Mouse (Mus musculus) liver, embryonic 11.5 days (tissue): ENCODE measurements around the gene Rpn1. TPM values are rescaled to one million over a fixed set of nuclear protein-coding genes. Genes with fewer than 3 reads are reported as not detected.

Experiments
- ATAC-seq: fragments of 200-750 bp; cut with Nextera tagmentation; replicated peaks from 2 replicates; pipeline ENCODE4 v1.8.0; 2017; ENCODE audit warnings: moderate number of reproducible peaks, mild to moderate bottlenecking, moderate TSS enrichment, moderate library complexity; ENCODE audit not compliant: low FRiP score
- DNase-seq: peaks from one replicate; pipeline ENCODE4 v3.0.0-alpha.2; 2017; ENCODE audit warnings: low spot score
- H3K27ac ChIP-seq: fragments of 300-500 bp; sonication (generic); 2 replicates; pipeline ENCODE4 v1.5.1; 2014; ENCODE audit warnings: mild to moderate bottlenecking, low read depth, low read length, control low read depth
- H3K27me3 ChIP-seq: fragments of 300-500 bp; sonication (generic); replicated peaks from 2 replicates; pipeline ENCODE4 v1.6.1; 2014; ENCODE audit warnings: low read length, mixed read lengths; ENCODE audit not compliant: control insufficient read depth, insufficient read depth
- H3K36me3 ChIP-seq: fragments of 300-500 bp; sonication (generic); 2 replicates; pipeline ENCODE4 v1.6.1; 2014; ENCODE audit warnings: mild to moderate bottlenecking, low read length, moderate library complexity, mixed read lengths; ENCODE audit not compliant: control insufficient read depth, insufficient read depth
- H3K4me1 ChIP-seq: fragments of 300-500 bp; sonication (generic); replicated peaks from 2 replicates; pipeline ENCODE4 v1.6.1; 2014; ENCODE audit warnings: low read length, mixed read lengths; ENCODE audit not compliant: control insufficient read depth, insufficient read depth
- H3K4me2 ChIP-seq: fragments of 300-500 bp; sonication (generic); 2 replicates; pipeline ENCODE4 v1.6.1; 2014; ENCODE audit warnings: mild to moderate bottlenecking, control low read depth, moderate library complexity
- H3K4me3 ChIP-seq: fragments of 300-500 bp; sonication (generic); 2 replicates; pipeline ENCODE4 v1.5.1; 2014; ENCODE audit warnings: low read depth, low read length, control low read depth
- H3K9ac ChIP-seq: fragments of 300-500 bp; sonication (generic); 2 replicates; pipeline ENCODE4 v1.6.1; 2014; ENCODE audit warnings: low read depth, low read length, control low read depth
- H3K9me3 ChIP-seq: fragments of 300-500 bp; sonication (generic); 2 replicates; pipeline ENCODE4 v1.6.1; 2016; ENCODE audit warnings: low read length, inconsistent platforms, mixed read lengths; ENCODE audit not compliant: control insufficient read depth
- WGBS: fragments of 180-500 bp; shearing (Covaris S2); extraction: QIAGEN DNeasy Blood & Tissue Kit; methylation state at CpG from one replicate; pipeline ENCODE4 v1.1.7; 2014; 5-methylcytosine and 5-hydroxymethylcytosine counted together
- polyA plus RNA-seq: library from polyadenylated mRNA; unstranded; fragments of >200 nt; fragmentation: Nextera tagmentation; extraction: Ambion mirVana; gene quantifications from 2 replicates; pipeline ENCODE4 v1.2.1, GENCODE M21; 2014

The Rpn1 gene
- polyA plus RNA-seq, 1 experiment from 2014 or later, result 384 TPM

- DNase-seq, result no peak
- peaks cover 3% of the 10 kb centered on the region for H3K4me1 ChIP-seq
- no peak overlapping the region for H3K27ac ChIP-seq
- no peak overlapping the region for H3K4me2 ChIP-seq
- H3K9ac ChIP-seq, result no peak overlapping the region
- no peak for ATAC-seq
- peaks cover 16% of the 10 kb centered on the region for H3K27me3 ChIP-seq
- no peak overlapping the region for H3K4me3 ChIP-seq
- WGBS, result 79% methylated on average over 6 of the region's 6 CpGs
- H3K9me3 ChIP-seq, result no peaks in the 10 kb centered on the region
- H3K36me3 ChIP-seq, result no peaks in the 10 kb centered on the region
Measured at GRCm38 (mm10) chr6:88133061-88133460, 48.8 kb downstream of the Rpn1 start.

GRCm38 (mm10) chr6:88133878-88134277 is 49.6 kb downstream of the Rpn1 start:
- ATAC-seq, result no peak
- peaks cover 16% of the 10 kb centered on the region for H3K27me3 ChIP-seq
- WGBS, result 74% methylated on average over 6 of the region's 6 CpGs

GRCm38 (mm10) chr6:88136201-88136631 is 51.9 kb downstream of the Rpn1 start:
- Histone ChIP-seq H3K27me3 (peaks cover 16% of the 10 kb centered on the region), H3K9ac (no peak overlapping the region), H3K36me3 (no peaks in the 10 kb centered on the region), H3K9me3 (no peaks in the 10 kb centered on the region), H3K4me3 (peak overlapping the region; percentile 34), H3K27ac (no peak overlapping the region), H3K4me1 (peaks cover 3% of the 10 kb centered on the region), H3K4me2 (peak overlapping the region; percentile 70)
- ATAC-seq, result no peak
- DNase-seq, result no peak
- 12% methylated on average over 15 of the region's 15 CpGs for WGBS

More at GRCm38 (mm10) chr6:88133878-88134277, 49.6 kb downstream of the Rpn1 start:
- DNase-seq, result no peak
- Histone ChIP-seq H3K4me3 (no peak overlapping the region), H3K9ac (no peak overlapping the region), H3K4me1 (peaks cover 3% of the 10 kb centered on the region), H3K27ac (no peak overlapping the region), H3K36me3 (no peaks in the 10 kb centered on the region), H3K4me2 (no peak overlapping the region), H3K9me3 (no peaks in the 10 kb centered on the region)

- DNase-seq, result no peak
- no peak for ATAC-seq
- 69% methylated on average over 3 of the region's 3 CpGs for WGBS
- no peak overlapping the region for H3K4me3 ChIP-seq
- H3K27me3 ChIP-seq, result peaks cover 16% of the 10 kb centered on the region
- no peaks in the 10 kb centered on the region for H3K9me3 ChIP-seq
- no peak overlapping the region for H3K27ac ChIP-seq
- no peaks in the 10 kb centered on the region for H3K36me3 ChIP-seq
- H3K4me1 ChIP-seq, result peaks cover 3% of the 10 kb centered on the region; the same call in 1 of the 2 replicates
- H3K9ac ChIP-seq, result no peak overlapping the region
- H3K4me2 ChIP-seq, result no peak overlapping the region
Measured at GRCm38 (mm10) chr6:88138485-88138884, 54.2 kb downstream of the Rpn1 start.

- Histone ChIP-seq H3K9ac (no peak overlapping the region), H3K36me3 (no peaks in the 10 kb centered on the region), H3K4me1 (peaks cover 3% of the 10 kb centered on the region; the same call in 1 of the 2 replicates), H3K4me2 (no peak overlapping the region), H3K27ac (no peak overlapping the region), H3K9me3 (no peaks in the 10 kb centered on the region), H3K27me3 (peaks cover 15% of the 10 kb centered on the region), H3K4me3 (no peak overlapping the region)
- DNase-seq (no peak), ATAC-seq (no peak)
- WGBS, result 68% methylated on average over 8 of the region's 8 CpGs
Measured at GRCm38 (mm10) chr6:88140264-88140663, 56.0 kb downstream of the Rpn1 start.

- DNase-seq (no peak), ATAC-seq (no peak)
- Histone ChIP-seq H3K27me3 (no peaks in the 10 kb centered on the region), H3K4me1 (no peaks in the 10 kb centered on the region), H3K27ac (no peak overlapping the region), H3K36me3 (no peaks in the 10 kb centered on the region), H3K9ac (no peak overlapping the region), H3K9me3 (no peaks in the 10 kb centered on the region), H3K4me3 (no peak overlapping the region), H3K4me2 (no peak overlapping the region)
- 73% methylated on average over 4 of the region's 4 CpGs for WGBS
Measured at GRCm38 (mm10) chr6:88145793-88146192, 61.5 kb downstream of the Rpn1 start.

GRCm38 (mm10) chr6:88146576-88146975 is 62.3 kb downstream of the Rpn1 start:
- no peaks in the 10 kb centered on the region for H3K27me3 ChIP-seq
- no peaks in the 10 kb centered on the region for H3K36me3 ChIP-seq
- no peak overlapping the region for H3K4me3 ChIP-seq
- no peak overlapping the region for H3K4me2 ChIP-seq
- H3K9ac ChIP-seq, result no peak overlapping the region
- WGBS, result 75% methylated on average over 8 of the region's 8 CpGs
- H3K9me3 ChIP-seq, result no peaks in the 10 kb centered on the region
- H3K27ac ChIP-seq, result no peak overlapping the region
- DNase-seq (no peak), ATAC-seq (no peak)
- H3K4me1 ChIP-seq, result no peaks in the 10 kb centered on the region

- Histone ChIP-seq H3K4me2 (no peak overlapping the region), H3K4me1 (no peaks in the 10 kb centered on the region), H3K9me3 (no peaks in the 10 kb centered on the region), H3K9ac (no peak overlapping the region), H3K27me3 (no peaks in the 10 kb centered on the region), H3K36me3 (no peaks in the 10 kb centered on the region), H3K27ac (no peak overlapping the region), H3K4me3 (no peak overlapping the region)
- ATAC-seq (no peak), DNase-seq (no peak)
- 65% methylated on average over 16 of the region's 16 CpGs for WGBS
Measured at GRCm38 (mm10) chr6:88147411-88148003, 63.2 kb downstream of the Rpn1 start.

GRCm38 (mm10) chr6:88151335-88151734 is 67.1 kb downstream of the Rpn1 start:
- Histone ChIP-seq H3K9ac (no peak overlapping the region), H3K4me2 (no peak overlapping the region), H3K27me3 (no peaks in the 10 kb centered on the region), H3K4me1 (0 out of 2 replicates have a peak, but pooled peaks cover 3% of the 10 kb centered on the region), H3K4me3 (no peak overlapping the region), H3K36me3 (no peaks in the 10 kb centered on the region), H3K9me3 (no peaks in the 10 kb centered on the region), H3K27ac (no peak overlapping the region)
- DNase-seq (no peak), ATAC-seq (no peak)
- WGBS, result 72% methylated on average over 4 of the region's 4 CpGs
